Mouse (Mus musculus) brain, embryonic 14.5 days (tissue): Measurements from ENCODE around the gene Gon4l.
"Not testable (repeated sequence)": the region's sequence is repeated elsewhere in the genome, so short reads cannot be mapped to it uniquely, and the experiment has no call there.

Experiments
- CTCF ChIP-seq: fragments of 200-500 bp; IDR thresholded peaks from 2 replicates; pipeline ENCODE4 v1.5.1; 2012; ENCODE audit warnings: inconsistent platforms, mild to moderate bottlenecking, moderate library complexity, borderline replicate concordance; ENCODE audit not compliant: insufficient read depth, insufficient read length; ENCODE audit errors: extremely low read depth
- POLR2A ChIP-seq: fragments of 200-500 bp; IDR thresholded peaks from 2 replicates; pipeline ENCODE4 v1.6.1; 2012; ENCODE audit warnings: mild to moderate bottlenecking, inconsistent platforms, borderline replicate concordance; ENCODE audit not compliant: poor library complexity, insufficient read depth, insufficient read length, severe bottlenecking; ENCODE audit errors: extremely low read depth

DNA sequence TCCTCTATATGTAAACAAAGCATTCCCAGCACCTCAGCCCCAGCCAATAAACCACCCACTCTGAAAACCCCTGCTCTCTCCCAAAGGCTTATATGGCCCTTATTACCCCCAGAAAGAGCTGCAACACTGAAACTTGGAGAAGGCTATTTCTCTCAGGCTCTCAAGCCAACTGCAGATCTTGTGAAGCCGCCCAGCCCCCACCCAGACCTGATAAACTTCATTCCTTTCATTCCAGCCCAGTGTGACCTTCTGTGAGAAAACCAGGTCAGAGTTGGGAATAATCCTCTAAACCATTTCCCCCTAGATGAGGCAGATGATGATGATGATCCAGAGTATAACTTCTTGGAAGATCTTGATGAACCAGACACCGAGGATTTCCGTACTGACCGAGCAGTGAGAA, 47.0 kb upstream of the Gon4l start:
- TF ChIP-seq CTCF, POLR2A: not testable (repeated sequence)
